Mouse (Mus musculus): ENCODE results near the gene Adcy3.
A peak's percentile ranks its signal among the peaks of the same experiment; 100 is the strongest.

Adcy3 gene

GRCm38 (mm10) chr12:4180507-4180906 is 47.6 kb downstream of the Adcy3 start:
- DNase-seq (ENCODE audit: low read depth, low spot score) = no peak

DNA sequence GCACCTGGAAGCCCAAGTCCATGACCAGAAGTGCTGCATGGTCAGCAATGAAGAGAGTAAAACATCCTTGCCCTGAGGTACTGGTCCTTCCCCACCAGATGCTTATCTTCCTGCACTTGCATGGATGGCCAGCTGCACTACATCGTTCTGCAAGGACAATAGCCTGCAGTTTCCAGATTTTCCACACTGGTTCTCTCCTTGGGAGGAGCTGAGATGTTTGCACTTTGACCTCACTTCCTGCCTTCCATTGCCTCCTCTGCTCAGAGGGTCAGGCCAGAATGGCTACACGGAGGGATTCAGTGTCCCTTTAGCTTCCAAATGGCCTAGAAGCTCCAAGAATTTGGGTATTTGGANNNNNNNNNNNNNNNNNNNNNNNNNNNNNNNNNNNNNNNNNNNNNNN is 51.7 kb downstream of the Adcy3 start:
- DNase-seq (ENCODE audit: low read depth, low spot score) = no peak

DNA sequence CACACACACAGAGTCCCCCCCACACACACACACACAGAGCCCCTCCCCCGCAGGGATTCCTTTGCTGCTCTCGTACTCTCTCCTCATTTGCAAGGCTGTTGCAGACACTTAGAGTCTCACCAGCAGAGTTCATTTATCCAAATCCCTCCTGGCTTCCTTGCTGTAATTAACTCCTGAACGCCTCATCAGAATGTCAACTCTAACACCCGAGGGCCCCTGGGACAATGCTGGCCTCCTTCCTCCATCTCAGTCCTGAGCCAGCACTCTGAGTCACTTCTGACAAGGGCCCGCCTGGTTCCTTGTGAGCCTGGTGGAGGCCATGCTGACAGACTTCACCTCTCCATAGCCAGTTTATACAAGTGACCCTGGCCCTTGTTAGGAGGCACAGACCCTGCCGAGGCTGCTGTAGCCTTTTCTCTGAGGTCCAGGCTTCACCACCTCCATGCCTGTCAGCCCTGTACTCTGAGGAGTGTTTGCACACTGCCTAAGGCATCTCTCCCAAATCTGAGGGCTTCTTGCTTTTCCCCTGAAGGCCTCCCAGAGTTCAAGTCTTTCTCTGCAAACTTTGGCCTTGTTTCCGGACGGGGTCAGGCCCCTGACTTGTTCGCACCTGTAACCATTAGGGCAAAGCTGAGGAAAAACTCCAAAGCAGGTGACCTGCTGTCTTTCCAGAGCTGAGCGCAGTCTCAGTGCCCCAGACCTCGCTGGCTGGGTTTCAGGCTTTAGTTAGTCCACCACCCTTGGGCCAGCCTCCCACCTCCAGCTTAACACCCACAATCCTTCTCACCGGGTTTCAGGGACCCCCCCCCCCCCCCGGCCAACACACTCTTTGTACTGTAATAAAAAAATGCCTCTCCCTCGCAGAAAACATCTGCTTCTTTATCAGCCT is 55.5 kb downstream of the Adcy3 start:
- peak; percentile 57 for DNase-seq (ENCODE audit: low read depth, low spot score)

GRCm38 (mm10) chr12:4189060-4189447 is 56.2 kb downstream of the Adcy3 start:
- peak; percentile 82 for DNase-seq (ENCODE audit: low read depth, low spot score)

DNA sequence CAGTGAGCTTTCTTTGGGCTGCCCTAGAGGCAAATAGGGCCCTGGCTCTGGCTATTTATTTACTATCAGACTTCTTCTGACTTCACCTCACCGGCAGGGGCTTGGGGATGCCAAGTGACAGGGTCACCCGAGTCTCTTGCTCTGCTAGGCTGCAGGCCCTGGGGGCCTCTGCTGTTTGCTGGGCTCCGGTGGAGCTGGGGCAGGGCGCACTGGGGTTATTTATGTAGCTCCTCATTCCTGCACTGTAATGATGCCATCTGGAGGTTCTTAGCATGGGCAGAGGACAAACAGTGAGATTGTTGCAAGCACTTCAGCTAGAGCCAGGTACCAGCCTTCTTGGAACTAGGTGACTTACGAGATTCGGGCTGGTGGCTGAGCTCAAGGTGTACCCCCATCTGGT is 59.6 kb downstream of the Adcy3 start:
- no peak for DNase-seq (ENCODE audit: low read depth, low spot score)

GRCm38 (mm10) chr12:4193025-4193740 is 60.3 kb downstream of the Adcy3 start:
- DNase-seq (ENCODE audit: low read depth, low spot score) = no peak

GRCm38 (mm10) chr12:4194643-4195042 is 61.7 kb downstream of the Adcy3 start:
- no peak for DNase-seq (ENCODE audit: low read depth, low spot score)

- DNase-seq (ENCODE audit: low read depth, low spot score) = no peak
Measured at GRCm38 (mm10) chr12:4198702-4199101, 65.8 kb downstream of the Adcy3 start.

GRCm38 (mm10) chr12:4199271-4199670 is 66.4 kb downstream of the Adcy3 start:
- no peak for DNase-seq (ENCODE audit: low read depth, low spot score)

GRCm38 (mm10) chr12:4201454-4202200 is 68.7 kb downstream of the Adcy3 start:
- DNase-seq (ENCODE audit: low read depth, low spot score) = no peak

- DNase-seq (ENCODE audit: low read depth, low spot score) = no peak
Measured at GRCm38 (mm10) chr12:4202206-4202605, 69.3 kb downstream of the Adcy3 start.

GRCm38 (mm10) chr12:4206106-4206505 is 73.2 kb downstream of the Adcy3 start:
- DNase-seq (ENCODE audit: low read depth, low spot score) = no peak

DNA sequence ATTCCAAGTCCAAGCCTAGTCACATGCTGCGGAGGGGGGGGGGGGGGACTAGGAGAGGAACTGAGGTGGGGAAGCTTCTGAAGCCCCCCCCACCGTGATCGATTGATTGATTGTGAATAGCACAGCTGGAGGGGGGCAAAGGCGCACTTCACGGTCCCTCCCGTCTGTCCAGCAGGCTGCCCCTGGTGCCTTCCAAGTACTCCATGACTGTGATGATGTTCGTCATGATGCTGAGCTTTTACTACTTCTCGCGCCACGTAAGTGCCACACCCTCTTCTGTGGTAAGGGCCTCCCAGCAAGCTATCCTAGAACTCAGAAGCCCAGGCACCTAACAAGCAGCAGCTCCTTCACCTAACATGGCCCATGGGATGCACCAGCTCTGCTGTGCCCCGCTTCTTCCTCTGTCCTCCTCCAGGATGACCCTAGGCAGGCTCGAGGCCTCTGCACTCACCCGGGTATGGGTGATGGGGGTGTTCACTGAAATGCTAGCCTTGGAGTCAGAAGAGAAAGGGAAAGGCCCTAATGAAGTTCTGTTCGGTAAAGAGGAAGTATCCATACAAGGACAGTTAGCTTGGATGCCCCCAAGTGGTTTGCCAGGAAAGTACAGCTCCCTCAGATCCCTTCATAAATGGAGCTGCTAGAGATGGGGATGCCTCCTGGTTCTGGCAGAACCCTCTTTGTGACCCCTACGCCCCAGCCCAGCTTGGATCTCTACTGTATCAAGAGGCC is 75.7 kb downstream of the Adcy3 start:
- peak; percentile 72 for DNase-seq (ENCODE audit: low read depth, low spot score)

GRCm38 (mm10) chr12:4209196-4209595 is 76.3 kb downstream of the Adcy3 start:
- no peak for DNase-seq (ENCODE audit: low read depth, low spot score)

GRCm38 (mm10) chr12:4211174-4211573 is 78.3 kb downstream of the Adcy3 start:
- DNase-seq (ENCODE audit: low read depth, low spot score) = peak; percentile 33

DNA sequence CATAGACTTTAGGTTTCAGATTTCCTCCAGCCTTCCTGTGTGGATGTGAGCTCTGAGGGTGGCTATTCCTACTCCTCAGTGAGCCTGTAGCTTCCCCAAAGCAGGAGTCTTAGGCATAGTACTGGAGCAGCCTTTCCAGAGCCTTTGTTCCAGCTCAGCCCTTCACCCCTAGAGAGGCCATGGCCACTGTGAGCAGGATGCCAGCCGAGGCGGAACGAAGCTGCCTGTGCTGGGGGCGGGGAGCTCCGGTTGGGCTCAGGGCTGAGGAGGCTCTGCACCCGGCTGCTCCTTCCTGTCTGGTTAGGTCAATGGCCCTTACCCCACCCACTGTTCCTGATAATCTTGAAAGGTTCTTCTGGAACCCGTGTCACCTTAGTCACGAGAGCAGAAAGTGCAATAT is 80.0 kb downstream of the Adcy3 start:
- DNase-seq (ENCODE audit: low read depth, low spot score) = no peak

DNA sequence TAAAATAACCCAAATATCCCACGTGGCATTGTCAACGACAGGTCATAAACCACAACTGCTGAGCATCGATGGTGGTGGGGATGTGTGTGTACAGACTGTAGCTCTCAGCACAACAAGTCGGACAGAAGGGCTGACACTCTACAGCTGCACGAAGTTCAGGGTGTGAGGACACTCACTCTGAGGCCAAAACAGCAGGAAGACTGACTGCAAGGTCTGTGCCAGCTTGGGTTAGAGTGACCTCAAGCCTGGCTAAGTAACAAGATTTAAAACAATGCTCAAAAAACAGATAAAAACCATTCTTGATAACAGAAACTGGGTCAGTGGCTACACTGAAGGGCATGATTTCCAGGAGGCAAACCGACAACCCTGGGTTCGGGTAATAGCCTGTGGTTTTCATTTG is 97.3 kb downstream of the Adcy3 start:
- DNase-seq (ENCODE audit: low read depth, low spot score) = no peak

- DNase-seq (ENCODE audit: low read depth, low spot score) = no peak
Measured at GRCm38 (mm10) chr12:4232777-4233176, 99.9 kb downstream of the Adcy3 start.

- DNase-seq (ENCODE audit: low read depth, low spot score) = peak; percentile 99
Measured at GRCm38 (mm10) chr12:4233572-4234508, 100.9 kb downstream of the Adcy3 start, which contains the start of the genes Ptrhd1 and Cenpo. Gene Ptrhd1 (plus strand): TSS chr12:4234027. Gene Cenpo (minus strand): TSS chr12:4234294.

DNA sequence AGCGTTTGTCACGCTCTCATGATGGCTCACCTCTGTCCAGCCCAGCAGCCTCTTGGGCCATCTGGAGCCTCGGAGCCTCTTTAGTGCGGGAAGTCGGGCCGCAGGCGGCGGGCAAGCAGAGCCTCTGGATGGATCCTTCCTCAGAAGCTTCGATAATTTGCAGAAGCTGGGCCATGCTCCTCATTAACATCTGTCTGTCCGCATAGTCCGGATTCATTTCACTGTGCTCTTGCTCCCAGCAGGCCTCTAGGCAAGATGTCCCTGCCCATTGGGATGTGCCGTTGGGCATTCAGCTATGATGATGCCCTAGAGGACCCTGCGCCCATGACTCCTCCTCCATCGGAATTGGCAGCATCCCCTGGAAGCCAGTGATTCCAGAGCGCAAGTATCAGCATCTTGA is 104.6 kb downstream of the Adcy3 start:
- DNase-seq (ENCODE audit: low read depth, low spot score) = no peak
